Mouse (Mus musculus) limb, embryonic 14.5 days (tissue): ENCODE measurements around the gene Col5a1. TPM values are rescaled to one million over a fixed set of nuclear protein-coding genes. Genes with fewer than 3 reads are reported as not detected.

Experiments
- ATAC-seq: fragments of 200-750 bp; cut with Nextera tagmentation; 2 replicates; pipeline ENCODE4 v1.8.0; 2017; ENCODE audit warnings: low read depth, moderate number of reproducible peaks, moderate TSS enrichment; ENCODE audit not compliant: low FRiP score
- DNase-seq: peaks from one replicate; pipeline ENCODE4 v3.0.0-alpha.2; 2015; ENCODE audit warnings: low spot score
- H3K27ac ChIP-seq: fragments of 300-500 bp; sonication (generic); replicated peaks from 2 replicates; pipeline ENCODE4 v1.5.1; 2014; ENCODE audit warnings: low read depth, mild to moderate bottlenecking, low read length, moderate library complexity, mixed read lengths
- H3K27me3 ChIP-seq: fragments of 300-500 bp; sonication (generic); 2 replicates; pipeline ENCODE4 v1.6.1; 2014; ENCODE audit warnings: low read length, mixed read lengths; ENCODE audit not compliant: control insufficient read depth, insufficient read depth
- H3K36me3 ChIP-seq: fragments of 300-500 bp; sonication (generic); 2 replicates; pipeline ENCODE4 v1.6.1; 2014; ENCODE audit warnings: mild to moderate bottlenecking, low read length, moderate library complexity, mixed read lengths; ENCODE audit not compliant: control insufficient read depth, insufficient read depth
- H3K4me1 ChIP-seq: fragments of 300-500 bp; sonication (generic); 2 replicates; pipeline ENCODE4 v1.6.1; 2014; ENCODE audit warnings: antibody characterized with exemption, low read length, mixed read lengths; ENCODE audit not compliant: control insufficient read depth, insufficient read depth
- H3K4me2 ChIP-seq: fragments of 300-500 bp; sonication (generic); replicated peaks from 2 replicates; pipeline ENCODE4 v1.6.1; 2014; ENCODE audit warnings: low read depth, mild to moderate bottlenecking, low read length, moderate library complexity; ENCODE audit not compliant: severe bottlenecking
- H3K4me3 ChIP-seq: fragments of 300-500 bp; sonication (generic); replicated peaks from 2 replicates; pipeline ENCODE4 v1.5.1; 2014; ENCODE audit warnings: low read length
- H3K9ac ChIP-seq: fragments of 300-500 bp; sonication (generic); 2 replicates; pipeline ENCODE4 v1.6.1; 2014; ENCODE audit warnings: mild to moderate bottlenecking, low read depth, low read length, moderate library complexity; ENCODE audit not compliant: severe bottlenecking
- H3K9me3 ChIP-seq: fragments of 300-500 bp; sonication (generic); 2 replicates; pipeline ENCODE4 v1.6.1; 2016; ENCODE audit warnings: low read length; ENCODE audit not compliant: control insufficient read depth
- POLR2A ChIP-seq: fragments of 200-500 bp; IDR thresholded peaks from 2 replicates; pipeline ENCODE4 v1.8.0; 2012; ENCODE audit warnings: inconsistent platforms, mild to moderate bottlenecking, moderate library complexity, borderline replicate concordance; ENCODE audit not compliant: insufficient read depth, insufficient read length; ENCODE audit errors: extremely low read depth
- WGBS: fragments of 180-500 bp; shearing (Covaris S2); extraction: QIAGEN DNeasy Blood & Tissue Kit; methylation state at CpG from one replicate; pipeline ENCODE4 v1.1.7; 2014; 5-methylcytosine and 5-hydroxymethylcytosine counted together
- polyA plus RNA-seq, 2 experiments: library from polyadenylated mRNA; depleted of rRNA in 1 of 2; stranded (reverse) in 1 of 2; unstranded in 1 of 2; fragments of >200 nt; fragmentation: Nextera tagmentation in 1 of 2; extraction: Ambion mirVana in 1 of 2; gene quantifications; 2 replicates each; pipeline versions ENCODE4 v1.2.1 to v1.2.3; 2012 to 2014

The Col5a1 gene
- polyA plus RNA-seq, 2 experiments = 256 to 304 TPM

DNA sequence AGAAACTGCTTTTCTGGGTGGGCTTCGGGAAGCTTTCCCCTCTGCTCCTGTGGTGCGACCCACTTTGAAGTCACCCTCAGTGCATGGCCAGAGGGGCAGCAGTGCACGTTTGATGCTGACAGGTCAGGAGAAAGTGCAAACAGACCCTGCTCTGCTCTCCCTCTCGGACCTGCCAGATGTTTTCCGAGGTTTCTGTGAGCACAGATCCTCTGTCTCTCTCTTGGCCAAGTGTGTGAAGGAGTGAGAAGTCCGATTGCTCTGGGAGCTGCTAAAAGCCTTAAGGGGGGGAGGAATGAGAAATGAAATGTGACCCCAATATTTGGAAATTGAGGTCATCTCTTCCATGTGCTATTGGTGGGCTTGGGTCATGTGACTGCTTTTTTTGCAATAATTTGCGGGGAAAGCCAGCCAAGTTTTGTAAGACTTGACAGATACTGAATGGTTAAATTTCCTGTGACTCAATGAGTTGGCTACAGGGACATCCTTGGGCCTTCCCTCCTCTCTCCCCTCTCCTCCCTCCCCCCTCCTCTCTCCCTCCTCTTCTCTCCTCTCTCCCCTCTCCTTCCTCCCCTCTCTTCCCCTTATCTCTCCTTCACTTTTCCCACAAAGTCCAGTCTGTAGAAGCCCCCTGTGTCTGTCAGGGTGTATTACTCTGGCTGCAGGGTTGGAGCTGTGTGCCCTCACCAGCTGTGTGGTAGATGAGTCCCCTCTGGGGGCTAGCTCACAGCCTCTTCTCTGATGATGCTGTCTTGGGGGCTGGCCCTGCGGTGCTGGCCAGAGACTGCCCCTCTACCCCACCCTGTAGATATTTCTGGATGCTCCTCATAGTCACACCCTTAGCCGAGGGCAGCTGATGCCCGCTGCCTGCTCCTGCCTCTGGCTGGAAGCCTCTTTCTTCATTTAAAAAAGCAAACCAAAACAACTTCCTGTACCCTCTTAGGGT lies 2.6 kb downstream of the Col5a1 start:
- peak; percentile 78 for DNase-seq
- H3K4me1 ChIP-seq = peaks cover 38% of the 10 kb centered on the region

DNA sequence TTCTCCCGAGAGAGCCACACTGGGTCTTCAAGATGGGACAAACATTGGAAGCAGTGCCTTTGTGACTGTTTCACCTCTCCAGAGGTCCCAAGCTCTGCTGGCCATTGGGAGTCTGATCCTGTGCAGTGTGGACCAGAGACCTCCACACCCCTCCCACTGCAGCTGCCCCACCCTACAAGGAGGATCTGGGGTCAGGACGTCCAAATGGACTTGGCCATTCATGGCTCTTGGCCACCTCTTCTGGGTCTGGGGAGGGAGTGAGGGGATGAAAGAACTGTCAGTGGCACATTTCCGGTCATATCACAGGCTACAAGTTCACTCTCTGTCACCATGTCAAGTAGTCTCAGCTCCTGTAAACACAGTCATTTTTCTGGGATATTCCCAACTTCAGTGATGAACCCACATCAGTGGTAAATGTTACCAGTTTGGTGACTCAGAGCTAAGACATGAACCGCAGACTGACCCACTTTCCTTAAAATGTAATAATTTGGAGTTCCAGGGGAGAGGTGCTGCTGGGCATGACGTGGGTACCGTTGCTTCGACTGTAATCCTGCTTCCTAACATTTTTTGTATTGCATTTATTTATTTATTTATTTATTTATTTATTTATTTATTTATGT lies 5.8 kb downstream of the Col5a1 start:
- ATAC-seq = no peak
- Histone ChIP-seq H3K4me2 (no peak overlapping the region), H3K9me3 (no peaks in the 10 kb centered on the region), H3K27ac (no peak overlapping the region), H3K27me3 (no peaks in the 10 kb centered on the region), H3K36me3 (peaks cover 31% of the 10 kb centered on the region), H3K4me1 (peaks cover 39% of the 10 kb centered on the region), H3K4me3 (no peak overlapping the region), H3K9ac (no peak overlapping the region)
- DNase-seq = no peak
- 86% methylated on average over 7 of the region's 7 CpGs for WGBS
- no peak for TF ChIP-seq POLR2A

More for the DNA sequence above, 2.6 kb downstream of the Col5a1 start:
- no peaks in the 10 kb centered on the region for H3K27me3 ChIP-seq
- no peak for TF ChIP-seq POLR2A
- H3K27ac ChIP-seq = peak overlapping the region; percentile 96
- peak overlapping the region; percentile 86 for H3K4me2 ChIP-seq
- H3K9ac ChIP-seq = peak overlapping the region; percentile 96
- H3K36me3 ChIP-seq = peaks cover 16% of the 10 kb centered on the region
- H3K4me3 ChIP-seq = peak overlapping the region; percentile 77
- ATAC-seq = peak; percentile 31; the same call in 1 of the 2 replicates
- WGBS = 16% methylated on average over 10 of the region's 10 CpGs
- H3K9me3 ChIP-seq = no peaks in the 10 kb centered on the region

DNA sequence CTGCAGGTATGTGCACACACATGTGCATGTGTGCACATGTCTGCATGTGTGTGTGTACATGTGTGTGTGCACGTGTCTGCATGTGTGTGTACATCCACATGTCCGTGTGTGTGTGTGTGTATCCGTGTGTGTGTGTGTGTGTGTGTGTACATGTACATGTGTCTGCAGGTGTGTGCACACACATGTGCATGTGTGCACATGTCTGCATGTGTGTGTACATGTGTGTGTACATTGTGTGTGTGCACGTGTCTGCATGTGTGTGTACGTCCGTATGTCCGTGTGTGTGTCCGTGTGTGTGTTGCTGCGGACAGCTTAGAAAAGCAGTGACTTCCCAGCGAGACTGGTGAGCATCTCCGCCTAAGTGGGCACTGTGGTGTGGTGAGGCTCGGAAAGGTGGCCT lies 6.8 kb downstream of the Col5a1 start:
- Histone ChIP-seq H3K4me2 (no peak overlapping the region), H3K36me3 (peaks cover 31% of the 10 kb centered on the region), H3K9ac (no peak overlapping the region), H3K27ac (no peak overlapping the region), H3K4me1 (peaks cover 42% of the 10 kb centered on the region), H3K4me3 (no peak overlapping the region), H3K27me3 (no peaks in the 10 kb centered on the region), H3K9me3 (no peaks in the 10 kb centered on the region)
- WGBS = 92% methylated on average over 12 of the region's 12 CpGs
- DNase-seq = no peak
- no peak for TF ChIP-seq POLR2A
- no peak for ATAC-seq

DNA sequence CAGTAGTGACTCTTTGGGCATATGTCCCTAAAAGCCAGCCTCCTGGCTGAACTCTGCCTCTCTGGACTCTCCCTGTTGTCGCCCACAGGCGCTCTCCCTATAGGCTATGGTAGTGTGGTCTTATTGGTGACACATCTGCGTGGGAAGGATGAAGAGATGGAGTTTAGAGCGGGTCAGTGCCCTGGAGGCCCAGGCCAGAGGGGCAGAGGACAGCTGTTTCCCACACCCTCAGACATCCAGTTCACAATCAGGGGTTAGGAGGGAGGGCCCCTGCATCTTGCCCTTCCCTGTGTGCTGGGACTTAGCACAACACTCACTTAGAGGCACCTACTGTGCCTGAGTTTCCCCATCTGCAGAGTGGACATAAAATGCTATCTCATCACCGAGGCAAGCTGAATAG lies 8.8 kb downstream of the Col5a1 start:
- H3K36me3 ChIP-seq = peaks cover 31% of the 10 kb centered on the region
- no peaks in the 10 kb centered on the region for H3K9me3 ChIP-seq
- 76% methylated on average over 5 of the region's 5 CpGs for WGBS
- no peak overlapping the region for H3K4me2 ChIP-seq
- no peaks in the 10 kb centered on the region for H3K27me3 ChIP-seq
- peaks cover 33% of the 10 kb centered on the region for H3K4me1 ChIP-seq
- H3K27ac ChIP-seq = no peak overlapping the region
- H3K9ac ChIP-seq = no peak overlapping the region
- H3K4me3 ChIP-seq = no peak overlapping the region
- no peak for TF ChIP-seq POLR2A
- no peak for ATAC-seq
- no peak for DNase-seq

DNA sequence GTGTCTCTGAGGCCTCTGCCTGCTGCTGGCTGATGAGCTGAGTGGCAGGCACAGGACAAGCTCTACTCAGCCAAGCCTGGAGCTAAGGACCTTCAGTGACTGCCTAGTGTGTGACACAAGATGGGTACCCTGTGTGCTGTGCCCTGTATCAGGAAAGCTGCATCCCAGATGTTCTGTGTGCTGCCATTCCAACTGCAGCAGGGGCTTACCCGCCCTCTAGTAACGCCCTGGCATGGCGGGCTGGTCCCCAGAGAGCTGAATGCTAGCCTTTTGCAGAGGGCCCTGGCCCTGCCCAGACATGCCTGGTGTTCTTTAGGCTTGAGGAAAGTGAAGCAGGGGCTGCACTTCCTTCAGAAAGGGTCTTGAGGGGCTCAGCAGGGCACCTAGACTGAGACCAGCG lies 9.4 kb downstream of the Col5a1 start:
- Histone ChIP-seq H3K36me3 (peaks cover 27% of the 10 kb centered on the region), H3K9me3 (no peaks in the 10 kb centered on the region), H3K4me2 (no peak overlapping the region), H3K27ac (no peak overlapping the region), H3K9ac (no peak overlapping the region), H3K27me3 (no peaks in the 10 kb centered on the region), H3K4me3 (no peak overlapping the region), H3K4me1 (peaks cover 39% of the 10 kb centered on the region)
- 64% methylated on average over 4 of the region's 4 CpGs for WGBS
- ATAC-seq (no peak), DNase-seq (no peak)
- no peak for TF ChIP-seq POLR2A
